Mouse (Mus musculus): Measurements from ENCODE around the gene Olfr995. TPM values are rescaled to one million over a fixed set of nuclear protein-coding genes. Genes with fewer than 3 reads are reported as not detected.

Gene Olfr995
- polyA plus RNA-seq (2017; shearing (Covaris generic)): not detected

GRCm38 (mm10) chr2:85443539-85443938 lies at the start of gene Olfr995:
Gene Olfr995 (minus strand): TSS chr2:85443639.

GRCm38 (mm10) chr2:85436351-85436750 lies 7.1 kb downstream of the Olfr995 start, which contains the start of gene Olfr994:
Gene Olfr994 (minus strand): TSS chr2:85436451.

GRCm38 (mm10) chr2:85414777-85415176 lies 28.7 kb downstream of the Olfr995 start, which contains the start of gene Olfr993:
Gene Olfr993 (minus strand): TSS chr2:85414877.

GRCm38 (mm10) chr2:85409369-85409768 lies 34.1 kb downstream of the Olfr995 start, which contains the start of gene Olfr992:
Gene Olfr992 (minus strand): TSS chr2:85409469.

Other genes starting within 250 kb of the Olfr995 start
- not detected for gene Lrrc55, start 246.4 kb downstream of the Olfr995 start, polyA plus RNA-seq (2017; shearing (Covaris generic))
- gene Olfr987, start 104.3 kb downstream of the Olfr995 start, polyA plus RNA-seq (2017; shearing (Covaris generic)): not detected
- not detected for gene Olfr988, start 80.4 kb downstream of the Olfr995 start, polyA plus RNA-seq (2017; shearing (Covaris generic))
- gene Olfr992, start 34.2 kb downstream of the Olfr995 start, polyA plus RNA-seq (2017; shearing (Covaris generic)): not detected
- gene Olfr993, start 28.8 kb downstream of the Olfr995 start, polyA plus RNA-seq (2017; shearing (Covaris generic)): not detected
- gene Olfr994, start 7.2 kb downstream of the Olfr995 start, polyA plus RNA-seq (2017; shearing (Covaris generic)): not detected
- not detected for gene 4833423E24Rik, start 75.4 kb upstream of the Olfr995 start, polyA plus RNA-seq (2017; shearing (Covaris generic))
- not detected for gene Olfr996, start 135.6 kb upstream of the Olfr995 start, polyA plus RNA-seq (2017; shearing (Covaris generic))
- not detected for gene Olfr998, start 145.3 kb upstream of the Olfr995 start, polyA plus RNA-seq (2017; shearing (Covaris generic))
- not detected for gene Olfr1000, start 168.3 kb upstream of the Olfr995 start, polyA plus RNA-seq (2017; shearing (Covaris generic))
- gene Olfr1002, start 207.1 kb upstream of the Olfr995 start, polyA plus RNA-seq (2017; shearing (Covaris generic)): not detected
- gene Olfr154, start 220.8 kb upstream of the Olfr995 start, polyA plus RNA-seq (2017; shearing (Covaris generic)): not detected
- not detected for gene Olfr1006, start 235.1 kb upstream of the Olfr995 start, polyA plus RNA-seq (2017; shearing (Covaris generic))
- not detected for gene Olfr1008, start 245.8 kb upstream of the Olfr995 start, polyA plus RNA-seq (2017; shearing (Covaris generic))